Mouse (Mus musculus): ENCODE data around the gene Aif1l. TPM values are rescaled to one million over a fixed set of nuclear protein-coding genes. Genes with fewer than 3 reads are reported as not detected.
A peak's percentile ranks its signal among the peaks of the same experiment; 100 is the strongest.

The Aif1l gene
- total and polyA plus RNA-seq, 3 experiments, result 0.22 TPM; not detected in 2

- Histone ChIP-seq H3K4me1 (ENCODE audit: insufficient read depth, low read depth, low read length) (no peaks in the 10 kb centered on the region), H3K36me3 (replicated peaks) (no peaks in the 10 kb centered on the region), H3K27me3 (ENCODE audit: insufficient read depth, low read length) (peaks cover 71% of the 10 kb centered on the region), H3K9me3 (replicated peaks) (no peaks in the 10 kb centered on the region), H3K4me3 (ENCODE audit: low read depth, low read length) (no peak overlapping the region)
- TF ChIP-seq POLR2AphosphoS5 (IDR thresholded peaks at IDR 0.05; ENCODE audit: insufficient replicate concordance, low read depth, low read length) (no peak), GATA2 (IDR thresholded peaks at IDR 0.05; ENCODE audit: borderline replicate concordance, low read depth, low read length) (no peak), GATA1 (IDR thresholded peaks at IDR 0.05; ENCODE audit: borderline replicate concordance, low read length) (no peak), CTCF (IDR thresholded peaks at IDR 0.05; ENCODE audit: low read depth, low read length) (no peak), TAL1 (conservative IDR thresholded peaks at IDR 0.05; ENCODE audit: low read depth, low read length) (no peak)
- ATAC-seq (ENCODE audit: extremely low read depth, insufficient number of reproducible peaks, low FRiP score, poor library complexity, severe bottlenecking) (no peak), DNase-seq (ENCODE audit: low spot score) (no peak)
Observed at GRCm38 (mm10) chr2:31963491-31963890, 13.6 kb downstream of the Aif1l start.

- TF ChIP-seq GATA2 (IDR thresholded peaks at IDR 0.05; ENCODE audit: borderline replicate concordance, low read depth, low read length) (no peak), POLR2AphosphoS5 (IDR thresholded peaks at IDR 0.05; ENCODE audit: insufficient replicate concordance, low read depth, low read length) (no peak), GATA1 (IDR thresholded peaks at IDR 0.05; ENCODE audit: borderline replicate concordance, low read length) (no peak), TAL1 (conservative IDR thresholded peaks at IDR 0.05; ENCODE audit: low read depth, low read length) (no peak), CTCF (IDR thresholded peaks at IDR 0.05; ENCODE audit: low read depth, low read length) (no peak)
- no peak for ATAC-seq (ENCODE audit: extremely low read depth, insufficient number of reproducible peaks, low FRiP score, poor library complexity, severe bottlenecking)
- H3K27me3 ChIP-seq (ENCODE audit: insufficient read depth, low read length), result peaks cover 68% of the 10 kb centered on the region
Observed at GRCm38 (mm10) chr2:31964191-31964590, 14.3 kb downstream of the Aif1l start.

GRCm38 (mm10) chr2:31965110-31965509 lies 15.2 kb downstream of the Aif1l start:
- DNase-seq (ENCODE audit: low spot score), result peak; percentile 78
- TF ChIP-seq CTCF (IDR thresholded peaks at IDR 0.05; ENCODE audit: low read depth, low read length), result peak; percentile 64
- TF ChIP-seq GATA2 (IDR thresholded peaks at IDR 0.05; ENCODE audit: borderline replicate concordance, low read depth, low read length), result no peak
- ATAC-seq (ENCODE audit: extremely low read depth, insufficient number of reproducible peaks, low FRiP score, poor library complexity, severe bottlenecking), result no peak

More at GRCm38 (mm10) chr2:31964191-31964590, 14.3 kb downstream of the Aif1l start:
- H3K4me3 ChIP-seq (ENCODE audit: low read depth, low read length), result no peak overlapping the region
- no peaks in the 10 kb centered on the region for H3K4me1 ChIP-seq (ENCODE audit: insufficient read depth, low read depth, low read length)
- no peak for DNase-seq (ENCODE audit: low spot score)
- no peaks in the 10 kb centered on the region for H3K36me3 ChIP-seq (replicated peaks)
- H3K9me3 ChIP-seq (replicated peaks), result no peaks in the 10 kb centered on the region

GRCm38 (mm10) chr2:31966801-31967200 lies 16.9 kb downstream of the Aif1l start:
- Histone ChIP-seq H3K9me3 (replicated peaks) (no peaks in the 10 kb centered on the region), H3K36me3 (replicated peaks) (no peaks in the 10 kb centered on the region), H3K27me3 (ENCODE audit: insufficient read depth, low read length) (peaks cover 66% of the 10 kb centered on the region), H3K4me1 (ENCODE audit: insufficient read depth, low read depth, low read length) (peaks cover under 1% of the 10 kb centered on the region; the same call in 1 of the 2 replicates), H3K4me3 (ENCODE audit: low read depth, low read length) (no peak overlapping the region)
- ATAC-seq (ENCODE audit: extremely low read depth, insufficient number of reproducible peaks, low FRiP score, poor library complexity, severe bottlenecking) (no peak), DNase-seq (ENCODE audit: low spot score) (no peak)
- no peak for TF ChIP-seq POLR2AphosphoS5 (IDR thresholded peaks at IDR 0.05; ENCODE audit: insufficient replicate concordance, low read depth, low read length)

More at GRCm38 (mm10) chr2:31965110-31965509, 15.2 kb downstream of the Aif1l start:
- Histone ChIP-seq H3K9me3 (replicated peaks) (no peaks in the 10 kb centered on the region), H3K4me3 (ENCODE audit: low read depth, low read length) (no peak overlapping the region), H3K27me3 (ENCODE audit: insufficient read depth, low read length) (peaks cover 67% of the 10 kb centered on the region), H3K4me1 (ENCODE audit: insufficient read depth, low read depth, low read length) (no peaks in the 10 kb centered on the region), H3K36me3 (replicated peaks) (no peaks in the 10 kb centered on the region)

- TF ChIP-seq GATA1 (IDR thresholded peaks at IDR 0.05; ENCODE audit: borderline replicate concordance, low read length) (no peak), CTCF (IDR thresholded peaks at IDR 0.05; ENCODE audit: low read depth, low read length) (no peak), POLR2AphosphoS5 (IDR thresholded peaks at IDR 0.05; ENCODE audit: insufficient replicate concordance, low read depth, low read length) (no peak), GATA2 (IDR thresholded peaks at IDR 0.05; ENCODE audit: borderline replicate concordance, low read depth, low read length) (no peak)
- ATAC-seq (ENCODE audit: extremely low read depth, insufficient number of reproducible peaks, low FRiP score, poor library complexity, severe bottlenecking), result no peak
- H3K36me3 ChIP-seq (replicated peaks), result peaks cover 20% of the 10 kb centered on the region
Observed at GRCm38 (mm10) chr2:31972589-31972988, 22.6 kb downstream of the Aif1l start.

GRCm38 (mm10) chr2:31974141-31974808 lies 24.3 kb downstream of the Aif1l start, which contains the start of gene Nup214:
Gene Nup214, plus strand, starts transcription at chr2:31974436.
- Histone ChIP-seq H3K36me3 (replicated peaks) (peaks cover 36% of the 10 kb centered on the region), H3K4me3 (ENCODE audit: low read depth, low read length) (peak within 1 kb of the TSS; percentile 96), H3K4me1 (ENCODE audit: insufficient read depth, low read depth, low read length) (peaks cover 26% of the 10 kb centered on the region), H3K9me3 (replicated peaks) (no peaks in the 10 kb centered on the region), H3K27me3 (ENCODE audit: insufficient read depth, low read length) (peaks cover 29% of the 10 kb centered on the region)
- ATAC-seq (ENCODE audit: extremely low read depth, insufficient number of reproducible peaks, low FRiP score, poor library complexity, severe bottlenecking), result peak; percentile 96
- TF ChIP-seq GATA2 (IDR thresholded peaks at IDR 0.05; ENCODE audit: borderline replicate concordance, low read depth, low read length) (no peak), POLR2AphosphoS5 (IDR thresholded peaks at IDR 0.05; ENCODE audit: insufficient replicate concordance, low read depth, low read length) (no peak), CTCF (IDR thresholded peaks at IDR 0.05; ENCODE audit: low read depth, low read length) (no peak), GATA1 (IDR thresholded peaks at IDR 0.05; ENCODE audit: borderline replicate concordance, low read length) (no peak)
- DNase-seq (ENCODE audit: low spot score), result peak; percentile 99

More at GRCm38 (mm10) chr2:31972589-31972988, 22.6 kb downstream of the Aif1l start:
- peaks cover 40% of the 10 kb centered on the region for H3K27me3 ChIP-seq (ENCODE audit: insufficient read depth, low read length)
- no peaks in the 10 kb centered on the region for H3K9me3 ChIP-seq (replicated peaks)
- H3K4me3 ChIP-seq (ENCODE audit: low read depth, low read length), result no peak overlapping the region
- peaks cover 26% of the 10 kb centered on the region for H3K4me1 ChIP-seq (ENCODE audit: insufficient read depth, low read depth, low read length)
- no peak for DNase-seq (ENCODE audit: low spot score)
